Mouse (Mus musculus) kidney, postnatal 0 days (tissue): Measurements from ENCODE around the gene Pard3. TPM values are rescaled to one million over a fixed set of nuclear protein-coding genes. Genes with fewer than 3 reads are reported as not detected.

Experiments
- ATAC-seq: fragments of 200-750 bp; cut with Nextera tagmentation; replicated peaks from 2 replicates; pipeline ENCODE4 v1.8.0; 2017; ENCODE audit warnings: low read depth, moderate number of reproducible peaks, moderate TSS enrichment, moderate library complexity; ENCODE audit not compliant: low FRiP score
- DNase-seq: peaks from one replicate; pipeline ENCODE4 v3.0.0-alpha.2; 2016; ENCODE audit warnings: low spot score
- H3K27ac ChIP-seq: fragments of 300-500 bp; sonication (generic); 2 replicates; pipeline ENCODE4 v1.5.1; 2014; ENCODE audit warnings: mild to moderate bottlenecking
- H3K27me3 ChIP-seq: fragments of 300-500 bp; sonication (generic); 2 replicates; pipeline ENCODE4 v1.6.1; 2014; ENCODE audit warnings: low read length, mixed read lengths; ENCODE audit not compliant: insufficient read depth
- H3K36me3 ChIP-seq: fragments of 300-500 bp; sonication (generic); 2 replicates; pipeline ENCODE4 v1.6.1; 2014; ENCODE audit warnings: low read length, mixed read lengths; ENCODE audit not compliant: insufficient read depth
- H3K4me1 ChIP-seq: fragments of 300-500 bp; sonication (generic); replicated peaks from 2 replicates; pipeline ENCODE4 v1.6.1; 2014; ENCODE audit warnings: antibody characterized with exemption, low read length, mixed read lengths; ENCODE audit not compliant: insufficient read depth
- H3K4me2 ChIP-seq: fragments of 300-500 bp; sonication (generic); 2 replicates; pipeline ENCODE4 v1.6.1; 2014; ENCODE audit warnings: mild to moderate bottlenecking, low read length, moderate library complexity, mixed read lengths
- H3K4me3 ChIP-seq: fragments of 300-500 bp; sonication (generic); replicated peaks from 2 replicates; pipeline ENCODE4 v1.5.1; 2014; ENCODE audit warnings: low read depth, low read length
- H3K9ac ChIP-seq: fragments of 300-500 bp; sonication (generic); 2 replicates; pipeline ENCODE4 v1.6.1; 2014; ENCODE audit warnings: low read depth, low read length
- H3K9me3 ChIP-seq: fragments of 300-500 bp; sonication (generic); replicated peaks from 2 replicates; pipeline ENCODE4 v1.6.1; 2016; ENCODE audit warnings: low read length, inconsistent platforms, mixed read lengths
- CTCF ChIP-seq: IDR thresholded peaks from 2 replicates; pipeline ENCODE4 v1.5.1; 2016; ENCODE audit warnings: antibody characterized with exemption, low read depth, mild to moderate bottlenecking, moderate library complexity
- WGBS: fragments of 180-500 bp; shearing (Covaris S2); extraction: QIAGEN DNeasy Blood & Tissue Kit; methylation state at CpG from one replicate; pipeline ENCODE4 v1.1.7; 2014; 5-methylcytosine and 5-hydroxymethylcytosine counted together
- polyA plus RNA-seq: library from polyadenylated mRNA; unstranded; fragments of >200 nt; fragmentation: Nextera tagmentation; extraction: Ambion mirVana; gene quantifications from 2 replicates; pipeline ENCODE4 v1.2.1, GENCODE M21; 2015

The Pard3 gene
- polyA plus RNA-seq, 1 experiment from 2014 or later = 23.1 TPM

- DNase-seq (no peak), ATAC-seq (no peak)
- H3K27ac ChIP-seq = no peak overlapping the region
- TF ChIP-seq CTCF = no peak
- H3K36me3 ChIP-seq = no peaks in the 10 kb centered on the region
- WGBS = 81% methylated on average over 5 of the region's 5 CpGs
- H3K9me3 ChIP-seq = no peaks in the 10 kb centered on the region
- H3K27me3 ChIP-seq = no peaks in the 10 kb centered on the region
- no peak overlapping the region for H3K9ac ChIP-seq
- H3K4me2 ChIP-seq = no peak overlapping the region
- no peaks in the 10 kb centered on the region; the same call in 1 of the 2 replicates for H3K4me1 ChIP-seq
- H3K4me3 ChIP-seq = no peak overlapping the region
Measured at GRCm38 (mm10) chr8:127300493-127300892, 236.8 kb downstream of the Pard3 start.

- Histone ChIP-seq H3K36me3 (no peaks in the 10 kb centered on the region), H3K4me3 (no peak overlapping the region), H3K4me1 (peaks cover 5% of the 10 kb centered on the region), H3K9ac (no peak overlapping the region), H3K9me3 (no peaks in the 10 kb centered on the region), H3K27me3 (no peaks in the 10 kb centered on the region), H3K27ac (no peak overlapping the region), H3K4me2 (no peak overlapping the region)
- 76% methylated on average over 6 of the region's 6 CpGs for WGBS
- no peak for TF ChIP-seq CTCF
- peak; percentile 44 for DNase-seq
- no peak for ATAC-seq
Measured at GRCm38 (mm10) chr8:127302847-127303445, 239.3 kb downstream of the Pard3 start.

- no peaks in the 10 kb centered on the region for H3K9me3 ChIP-seq
- no peak overlapping the region for H3K4me2 ChIP-seq
- 85% methylated on average over 5 of the region's 5 CpGs for WGBS
- no peak overlapping the region for H3K4me3 ChIP-seq
- H3K27me3 ChIP-seq = no peaks in the 10 kb centered on the region
- 0 out of 2 replicates have a peak overlapping the region, but pooled peaks have one; percentile 31 for H3K27ac ChIP-seq
- no peak for TF ChIP-seq CTCF
- H3K4me1 ChIP-seq = peaks cover 5% of the 10 kb centered on the region
- no peaks in the 10 kb centered on the region for H3K36me3 ChIP-seq
- DNase-seq (no peak), ATAC-seq (no peak)
- no peak overlapping the region for H3K9ac ChIP-seq
Measured at GRCm38 (mm10) chr8:127307026-127307425, 243.3 kb downstream of the Pard3 start.

GRCm38 (mm10) chr8:127309363-127309762 lies 245.7 kb downstream of the Pard3 start:
- no peak for ATAC-seq
- Histone ChIP-seq H3K9ac (no peak overlapping the region), H3K9me3 (no peaks in the 10 kb centered on the region), H3K27me3 (no peaks in the 10 kb centered on the region), H3K27ac (no peak overlapping the region), H3K36me3 (no peaks in the 10 kb centered on the region), H3K4me2 (no peak overlapping the region), H3K4me1 (peaks cover 5% of the 10 kb centered on the region), H3K4me3 (no peak overlapping the region)
- no peak for DNase-seq
- 57% methylated on average over 1 of the region's 1 CpGs for WGBS
- TF ChIP-seq CTCF = no peak

GRCm38 (mm10) chr8:127315811-127316210 lies 252.1 kb downstream of the Pard3 start:
- no peak for DNase-seq
- H3K4me3 ChIP-seq = no peak overlapping the region
- WGBS = 0% methylated on average over 1 of the region's 1 CpGs

GRCm38 (mm10) chr8:127317914-127318313 lies 254.2 kb downstream of the Pard3 start:
- H3K9me3 ChIP-seq = no peaks in the 10 kb centered on the region
- no peaks in the 10 kb centered on the region for H3K27me3 ChIP-seq
- no peak overlapping the region for H3K4me3 ChIP-seq
- no peak for DNase-seq
- 78% methylated on average over 1 of the region's 1 CpGs for WGBS
- H3K4me1 ChIP-seq = no peaks in the 10 kb centered on the region
- no peak overlapping the region for H3K4me2 ChIP-seq
- no peaks in the 10 kb centered on the region for H3K36me3 ChIP-seq
- H3K27ac ChIP-seq = no peak overlapping the region
- no peak for TF ChIP-seq CTCF
- ATAC-seq = no peak
- no peak overlapping the region for H3K9ac ChIP-seq

More at GRCm38 (mm10) chr8:127315811-127316210, 252.1 kb downstream of the Pard3 start:
- Histone ChIP-seq H3K27me3 (no peaks in the 10 kb centered on the region), H3K4me2 (no peak overlapping the region), H3K9ac (no peak overlapping the region), H3K4me1 (no peaks in the 10 kb centered on the region), H3K27ac (no peak overlapping the region), H3K36me3 (no peaks in the 10 kb centered on the region), H3K9me3 (no peaks in the 10 kb centered on the region)
- no peak for TF ChIP-seq CTCF
- ATAC-seq = no peak
